Mouse (Mus musculus): ENCODE measurements at regions not wholly inside any gene's neighbourhood (a gene's known extent, or its start where the extent isn't known, plus 50 kb on each side); places are given as distances from the start of the nearest gene placed in this dataset.

GRCm38 (mm10) chr12:69455566-69455965 lies 83.3 kb upstream of the Gm9887 start:
- DNase-seq (ENCODE audit: low read depth, low spot score) = no peak

- no peak for DNase-seq (ENCODE audit: low read depth, low spot score)
Measured at GRCm38 (mm10) chr12:69453544-69453943, 81.3 kb upstream of the Gm9887 start.

- DNase-seq (ENCODE audit: low read depth, low spot score) = no peak
Measured at GRCm38 (mm10) chr12:69452986-69453385, 80.7 kb upstream of the Gm9887 start.

GRCm38 (mm10) chr12:69451110-69451509 lies 78.9 kb upstream of the Gm9887 start:
- no peak for DNase-seq (ENCODE audit: low read depth, low spot score)

- DNase-seq (ENCODE audit: low read depth, low spot score) = no peak
Measured at GRCm38 (mm10) chr12:69447962-69448767, 75.9 kb upstream of the Gm9887 start.

- DNase-seq (ENCODE audit: low read depth, low spot score) = no peak
Measured at GRCm38 (mm10) chr12:69447322-69447827, 75.1 kb upstream of the Gm9887 start.

- no peak for DNase-seq (ENCODE audit: low read depth, low spot score)
Measured at GRCm38 (mm10) chr12:69446468-69447321, 74.4 kb upstream of the Gm9887 start.

- DNase-seq (ENCODE audit: low read depth, low spot score) = no peak
Measured at GRCm38 (mm10) chr12:69446085-69446467, 73.8 kb upstream of the Gm9887 start.

GRCm38 (mm10) chr12:69442321-69442720 lies 70.1 kb upstream of the Gm9887 start:
- no peak for DNase-seq (ENCODE audit: low read depth, low spot score)

- no peak for DNase-seq (ENCODE audit: low read depth, low spot score)
Measured at GRCm38 (mm10) chr12:69441764-69442163, 69.5 kb upstream of the Gm9887 start.

GRCm38 (mm10) chr12:69438271-69438670 lies 66.0 kb upstream of the Gm9887 start:
- no peak for DNase-seq (ENCODE audit: low read depth, low spot score)

GRCm38 (mm10) chr12:69436839-69437501 lies 64.7 kb upstream of the Gm9887 start:
- DNase-seq (ENCODE audit: low read depth, low spot score) = no peak

GRCm38 (mm10) chr12:69434315-69434714 lies 62.1 kb upstream of the Gm9887 start:
- DNase-seq (ENCODE audit: low read depth, low spot score) = no peak

GRCm38 (mm10) chr12:69432086-69432485 lies 59.8 kb upstream of the Gm9887 start:
- DNase-seq (ENCODE audit: low read depth, low spot score) = no peak

GRCm38 (mm10) chr12:69428108-69428507 lies 55.9 kb upstream of the Gm9887 start:
- no peak for DNase-seq (ENCODE audit: low read depth, low spot score)

GRCm38 (mm10) chr12:69425610-69426009 lies 53.4 kb upstream of the Gm9887 start:
- no peak for DNase-seq (ENCODE audit: low read depth, low spot score)

GRCm38 (mm10) chr12:69424971-69425370 lies 52.7 kb upstream of the Gm9887 start:
- DNase-seq (ENCODE audit: low read depth, low spot score) = no peak

Measured in brain, embryonic 18.5 days (tissue).